Mouse (Mus musculus) common myeloid progenitor, adult 5-6 weeks (primary cell): Measurements from ENCODE around the gene Scarb2. TPM values are rescaled to one million over a fixed set of nuclear protein-coding genes. Genes with fewer than 3 reads are reported as not detected.

Experiments
- ATAC-seq: replicated peaks from 2 replicates; pipeline ENCODE4 v1.8.0; 2016; ENCODE audit warnings: low read depth, mild to moderate bottlenecking, moderate TSS enrichment, inconsistent platforms; ENCODE audit not compliant: poor library complexity, severe bottlenecking
- total RNA-seq: library from RNA; stranded (forward); fragments of 200-1000, 187-1606 nt; gene quantifications from 2 replicates; pipeline ENCODE4 v1.2.3, GENCODE M21; 2017

The Scarb2 gene
- total RNA-seq, 1 experiment from 2014 or later: 42.8 TPM

GRCm38 (mm10) chr5:92495771-92496409 lies 10.7 kb downstream of the Scarb2 start:
- no peak for ATAC-seq

GRCm38 (mm10) chr5:92495291-92495690 lies 11.3 kb downstream of the Scarb2 start:
- no peak for ATAC-seq

DNA sequence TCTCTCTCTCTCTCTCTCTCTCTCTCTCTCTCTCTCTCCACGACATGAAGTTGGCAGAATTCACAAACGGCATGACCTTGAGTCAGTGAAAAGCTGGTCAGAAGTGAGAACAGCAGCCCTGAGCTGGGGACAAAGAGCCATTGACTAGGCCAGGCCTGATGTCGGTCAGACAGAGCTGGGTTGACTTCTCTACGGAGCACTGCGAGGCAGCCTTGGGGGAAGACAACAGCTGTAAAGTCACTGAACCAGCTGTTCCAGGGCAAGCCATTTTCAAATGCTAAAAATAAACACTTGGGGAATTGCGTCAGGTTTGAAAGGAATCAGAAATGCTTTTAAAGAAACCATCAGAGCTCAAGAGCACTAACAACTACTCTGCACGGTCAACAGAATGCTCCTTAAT lies 13.2 kb downstream of the Scarb2 start:
- ATAC-seq: no peak

GRCm38 (mm10) chr5:92490779-92491178 lies 15.9 kb downstream of the Scarb2 start:
- ATAC-seq: peak; percentile 64

DNA sequence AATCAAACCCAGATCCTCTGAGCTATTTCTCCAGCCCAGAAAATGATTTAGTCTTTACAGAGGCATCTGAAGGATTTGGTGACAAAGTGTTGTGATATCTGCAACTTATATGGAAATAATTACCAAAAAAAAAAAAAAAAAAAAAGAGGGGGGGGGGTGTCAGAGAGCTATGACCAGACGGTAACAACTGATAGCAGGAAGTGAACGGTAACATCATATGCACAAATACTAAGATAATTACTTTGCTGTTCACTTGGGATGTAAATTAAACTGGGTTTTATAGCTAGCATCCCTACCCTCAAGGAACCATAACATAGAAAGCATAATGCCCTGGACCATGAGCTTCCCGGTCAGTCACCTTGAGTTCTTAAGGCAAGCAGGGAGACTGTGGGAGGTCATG lies 16.3 kb downstream of the Scarb2 start:
- ATAC-seq: no peak

- ATAC-seq: peak; percentile 34; the same call in 1 of the 2 replicates
These were observed 17.1 kb downstream of the Scarb2 start for GRCm38 (mm10) chr5:92489503-92489902.

- no peak for ATAC-seq
These were observed 17.7 kb downstream of the Scarb2 start for GRCm38 (mm10) chr5:92488961-92489360.

GRCm38 (mm10) chr5:92488408-92488807 lies 18.2 kb downstream of the Scarb2 start:
- no peak for ATAC-seq

GRCm38 (mm10) chr5:92486758-92487157 lies 19.9 kb downstream of the Scarb2 start:
- ATAC-seq: no peak

DNA sequence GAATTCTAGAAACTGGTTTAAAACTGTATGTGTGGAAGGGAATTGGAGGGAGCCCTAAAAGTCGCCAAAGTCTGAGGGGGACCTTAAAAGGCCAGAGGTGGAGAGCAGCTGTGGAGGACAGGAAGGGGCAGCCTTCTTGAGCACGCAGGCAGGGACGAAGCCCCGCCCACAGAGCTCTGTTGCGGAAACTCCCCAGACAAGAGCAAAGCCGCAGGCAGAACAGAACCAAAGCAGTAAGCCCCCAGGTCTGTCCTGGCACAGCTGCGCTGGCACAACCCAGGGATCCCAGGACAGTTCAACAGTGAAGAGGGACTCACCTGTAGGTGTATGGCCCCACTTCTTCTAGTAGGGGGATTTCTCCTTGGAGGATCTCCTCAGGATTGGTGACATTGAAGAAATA lies 21.8 kb downstream of the Scarb2 start:
- peak; percentile 68 for ATAC-seq

DNA sequence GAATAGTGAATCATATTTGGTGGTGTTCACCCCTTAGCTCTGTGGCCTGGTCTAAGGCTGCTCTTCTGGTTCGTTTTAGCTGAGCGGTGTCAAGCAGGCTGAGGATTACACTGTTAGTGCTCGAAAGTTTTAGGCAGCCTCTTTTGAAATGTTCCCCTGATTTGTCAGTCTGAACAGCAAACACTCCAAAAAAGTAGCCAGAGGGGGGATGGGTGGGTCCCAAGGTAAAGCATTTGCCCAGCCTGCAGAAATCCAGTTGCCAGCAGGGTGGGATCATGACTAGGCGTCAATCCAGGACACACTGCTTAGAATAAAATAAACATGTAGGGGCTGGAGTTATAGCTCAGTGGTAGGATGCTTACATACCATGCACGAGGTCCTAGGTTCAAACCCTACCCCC lies 33.8 kb downstream of the Scarb2 start:
- ATAC-seq: no peak

- ATAC-seq: no peak
These were observed 35.1 kb downstream of the Scarb2 start for GRCm38 (mm10) chr5:92471531-92471930.

DNA sequence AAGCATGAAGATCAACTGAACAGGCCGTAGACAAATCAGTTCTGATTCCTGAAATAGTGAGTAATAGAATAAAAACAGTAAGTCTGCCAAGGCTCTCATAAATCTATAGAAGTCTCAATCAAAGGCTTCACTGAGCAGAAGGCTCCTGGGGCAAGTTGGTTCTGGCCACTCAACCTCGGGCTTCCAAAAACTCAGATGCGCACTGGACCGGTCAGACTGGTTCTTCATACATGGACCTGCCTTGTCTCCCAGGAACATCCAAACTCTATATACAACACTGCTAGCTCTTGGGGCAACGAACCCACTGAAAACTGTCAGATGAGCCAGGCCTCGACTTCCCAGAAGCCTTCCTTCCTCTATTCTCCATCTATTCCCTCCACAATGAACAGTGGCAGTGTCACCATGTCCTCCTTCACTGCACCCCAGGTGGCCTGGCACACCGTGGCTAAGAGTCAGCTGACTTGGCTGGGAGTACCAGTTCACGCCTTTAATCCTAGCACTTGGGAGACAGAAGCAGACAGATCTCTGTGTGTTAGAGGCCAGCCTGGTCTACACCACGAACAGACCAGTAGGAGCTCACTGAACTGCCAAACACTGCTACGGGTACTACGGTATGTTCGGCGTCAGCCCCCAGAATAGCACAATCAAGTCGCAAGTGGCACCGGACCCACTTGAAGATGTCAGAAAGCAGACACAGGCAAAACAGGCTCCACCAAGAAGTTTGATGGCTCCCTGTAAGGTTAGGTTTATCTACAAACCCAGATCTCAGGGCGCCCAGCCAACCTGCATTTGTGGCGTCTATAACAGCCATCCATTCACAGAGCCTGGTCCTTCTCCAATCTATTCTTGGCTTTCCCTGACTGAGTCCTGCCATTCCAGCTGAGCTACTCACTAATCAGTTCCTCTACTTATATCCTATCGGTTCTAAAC lies 37.2 kb downstream of the Scarb2 start:
- ATAC-seq: 0 out of 2 replicates have a peak, but pooled peaks have one; percentile 15

DNA sequence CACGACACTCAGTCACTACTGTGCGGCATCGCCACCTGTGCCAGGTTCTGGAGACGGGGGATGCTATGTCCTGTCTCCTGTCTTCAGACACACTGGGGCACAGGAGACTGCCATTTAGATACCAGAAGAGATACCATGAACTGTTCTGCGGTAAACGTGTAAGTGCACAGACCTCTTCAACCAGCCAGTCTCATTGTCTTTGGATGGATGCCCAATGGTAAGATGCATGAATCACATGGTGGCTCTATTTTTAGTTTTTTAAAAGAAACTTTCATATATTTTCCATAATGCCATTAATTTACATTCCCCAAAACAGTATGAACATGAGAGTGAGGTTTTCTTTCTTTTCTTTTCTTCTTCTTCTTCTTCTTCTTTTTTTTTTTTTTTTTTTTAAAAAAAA lies 38.4 kb downstream of the Scarb2 start:
- no peak for ATAC-seq

DNA sequence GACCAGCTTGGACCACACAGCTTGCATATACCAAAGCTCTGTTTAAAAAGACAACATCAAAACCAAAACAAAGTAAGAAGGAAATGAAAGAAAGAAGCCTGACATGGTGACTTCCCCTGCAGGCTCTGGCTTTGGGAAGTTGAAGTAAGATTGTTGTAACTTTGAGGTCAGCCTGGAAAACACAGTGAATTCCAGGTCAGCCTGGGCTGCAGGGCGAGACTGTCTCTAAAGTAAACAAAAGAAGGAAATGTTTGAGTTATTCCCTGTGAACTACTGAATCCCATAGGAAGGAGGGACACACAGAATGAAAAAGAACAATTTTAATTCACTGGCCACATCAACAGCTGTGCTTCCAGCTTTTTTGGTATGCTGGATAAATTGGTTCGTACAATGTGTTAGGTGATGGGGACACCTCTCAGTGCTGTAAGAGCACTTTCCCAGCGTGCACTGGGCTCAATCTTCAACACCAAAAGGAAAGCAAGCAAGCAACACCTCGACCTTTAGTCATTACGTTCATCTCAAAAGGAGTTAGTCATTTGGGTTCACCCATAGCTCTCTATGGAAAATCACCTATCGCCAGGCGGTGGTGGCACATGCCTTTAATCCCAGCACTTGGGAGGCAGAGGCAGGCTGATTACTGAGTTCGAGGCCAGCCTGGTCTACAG lies 39.4 kb downstream of the Scarb2 start:
- ATAC-seq: peak; percentile 40; the same call in 1 of the 2 replicates

DNA sequence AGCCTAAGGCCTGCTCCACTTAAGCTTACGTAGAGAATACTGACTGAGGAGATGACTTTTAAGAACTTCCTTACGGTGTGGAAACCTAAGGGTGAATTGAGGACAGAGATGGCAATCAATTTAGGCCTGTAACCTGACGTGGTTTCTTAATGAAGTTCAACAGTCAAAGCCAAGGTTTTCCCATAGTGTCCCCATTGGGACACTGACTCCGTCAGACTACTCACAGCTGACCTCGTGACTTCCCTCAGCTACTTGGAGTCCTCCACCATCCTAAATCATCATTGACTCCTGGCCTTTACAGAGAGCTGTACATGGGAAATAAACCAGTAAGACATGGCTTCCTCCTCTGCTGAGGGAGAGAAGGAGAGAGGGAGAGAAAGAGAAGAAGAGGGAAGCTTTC lies 41.1 kb downstream of the Scarb2 start:
- no peak for ATAC-seq

DNA sequence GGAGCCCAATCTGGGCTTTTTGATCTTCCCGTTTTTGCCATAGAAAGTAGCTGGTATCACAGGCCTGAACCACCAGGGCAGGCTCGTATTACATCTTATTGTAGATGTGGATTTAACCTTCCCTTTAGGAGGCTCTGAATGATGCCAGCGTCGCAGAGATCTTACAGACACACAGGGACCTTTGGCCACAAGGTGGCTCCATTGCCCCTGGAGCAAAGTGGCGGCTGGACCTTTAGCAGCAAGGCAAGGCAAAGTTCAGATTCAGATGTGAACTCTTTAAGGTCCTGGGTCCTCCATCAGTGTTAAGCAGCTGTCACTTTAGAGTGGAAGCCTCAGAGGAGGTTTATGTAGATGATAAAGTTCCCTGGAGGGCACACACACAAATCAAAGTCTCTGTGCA lies 45.3 kb downstream of the Scarb2 start:
- ATAC-seq: peak; percentile 81

- no peak for ATAC-seq
These were observed 47.9 kb downstream of the Scarb2 start for GRCm38 (mm10) chr5:92458726-92459125.

- ATAC-seq: 0 out of 2 replicates have a peak, but pooled peaks have one; percentile 22
These were observed 49.2 kb downstream of the Scarb2 start for GRCm38 (mm10) chr5:92457410-92457809.

DNA sequence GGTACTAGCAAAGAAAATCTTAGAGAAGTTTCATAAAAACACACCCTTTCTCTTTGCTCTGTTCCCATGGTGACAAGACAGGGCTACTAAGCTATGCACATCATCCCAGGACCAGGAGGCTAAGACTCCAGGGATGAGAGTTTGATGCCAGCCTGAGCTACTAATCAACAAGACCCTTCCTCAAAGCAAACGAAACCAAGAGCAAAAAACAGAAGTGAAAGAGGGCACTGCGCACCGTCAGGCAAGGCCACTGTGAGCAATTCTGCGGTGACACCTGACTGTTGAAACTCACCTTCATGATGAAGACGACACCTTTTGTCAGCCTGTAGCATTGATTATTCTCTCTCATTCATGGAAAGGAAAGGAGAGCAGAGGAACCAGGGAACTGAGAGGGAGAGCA lies 53.8 kb downstream of the Scarb2 start:
- ATAC-seq: no peak

GRCm38 (mm10) chr5:92446736-92447135 lies 59.9 kb downstream of the Scarb2 start:
- no peak for ATAC-seq
